Mouse (Mus musculus) embryo, embryonic 11.5 days (tissue): ENCODE measurements at regions not wholly inside any gene's neighbourhood (a gene's known extent, or its start where the extent isn't known, plus 50 kb on each side); places are given as distances from the start of the nearest gene placed in this dataset.

Experiments used
- DNase-seq: peaks from one replicate; pipeline ENCODE4 v3.0.0-alpha.2; 2012; ENCODE audit warnings: low read depth, low spot score

- no peak for DNase-seq
Observed at GRCm38 (mm10) chr14:67181586-67181985, 1172.6 kb upstream of the Gulo start.

DNA sequence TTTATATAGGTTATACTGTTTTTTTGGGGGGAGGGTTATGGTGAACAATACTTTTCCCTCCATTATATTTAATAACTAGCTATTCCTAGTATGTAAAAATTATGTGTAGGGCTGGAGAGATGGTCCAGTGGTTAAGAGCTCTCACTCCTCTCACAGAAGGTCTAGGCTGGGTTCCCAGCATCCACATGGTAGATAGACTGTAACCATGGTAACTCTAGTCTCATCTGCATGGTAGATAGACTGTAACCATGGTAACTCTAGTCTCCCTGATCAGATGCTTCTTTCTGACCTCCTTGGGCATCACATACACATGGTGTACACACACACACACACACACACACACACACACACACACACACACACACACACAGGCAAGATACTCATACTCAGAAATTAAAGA lies 1170.5 kb upstream of the Gulo start:
- no peak for DNase-seq

- no peak for DNase-seq
Observed at GRCm38 (mm10) chr14:67178329-67179039, 1169.5 kb upstream of the Gulo start.

DNA sequence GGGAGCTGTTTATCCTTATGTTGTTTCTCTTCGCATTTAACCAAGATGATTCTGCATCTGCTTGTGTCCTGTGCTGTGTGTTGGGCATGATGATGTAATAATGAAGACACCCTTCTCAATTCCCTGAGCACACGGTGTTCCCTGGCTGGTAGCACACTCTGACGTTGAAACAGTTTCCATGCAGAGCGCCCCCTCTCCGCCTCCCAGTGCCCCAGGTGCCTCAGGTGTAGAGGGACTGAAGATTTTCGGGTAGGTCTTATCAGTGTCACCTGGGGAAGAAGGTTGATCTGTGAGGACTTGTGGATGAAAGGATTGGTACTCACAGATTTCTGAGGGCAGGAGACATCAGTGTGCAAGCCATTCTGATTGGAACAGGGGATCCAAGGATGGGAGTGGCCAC lies 1167.7 kb upstream of the Gulo start:
- DNase-seq, result no peak

GRCm38 (mm10) chr14:67176100-67176499 lies 1167.1 kb upstream of the Gulo start:
- DNase-seq, result no peak

DNA sequence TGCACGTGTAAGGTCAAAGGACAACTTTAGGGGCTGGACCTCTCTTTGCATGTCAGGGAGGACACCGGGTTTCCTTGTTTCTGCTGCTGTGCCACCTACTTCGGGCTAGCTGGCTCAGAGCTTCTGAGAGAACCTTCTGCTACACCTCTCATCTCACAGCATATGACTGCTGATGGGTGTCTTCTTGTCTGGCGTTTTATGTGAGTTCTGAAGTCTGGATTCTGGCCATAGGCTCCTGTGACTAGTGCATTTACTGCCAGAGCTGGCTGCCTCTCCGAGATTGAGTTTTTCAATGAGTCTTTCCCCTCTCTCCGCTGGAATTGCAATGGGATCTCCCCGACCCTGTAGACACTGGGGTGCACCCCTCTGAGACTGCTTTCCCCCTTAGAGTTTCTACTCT lies 1165.9 kb upstream of the Gulo start:
- DNase-seq, result no peak

DNA sequence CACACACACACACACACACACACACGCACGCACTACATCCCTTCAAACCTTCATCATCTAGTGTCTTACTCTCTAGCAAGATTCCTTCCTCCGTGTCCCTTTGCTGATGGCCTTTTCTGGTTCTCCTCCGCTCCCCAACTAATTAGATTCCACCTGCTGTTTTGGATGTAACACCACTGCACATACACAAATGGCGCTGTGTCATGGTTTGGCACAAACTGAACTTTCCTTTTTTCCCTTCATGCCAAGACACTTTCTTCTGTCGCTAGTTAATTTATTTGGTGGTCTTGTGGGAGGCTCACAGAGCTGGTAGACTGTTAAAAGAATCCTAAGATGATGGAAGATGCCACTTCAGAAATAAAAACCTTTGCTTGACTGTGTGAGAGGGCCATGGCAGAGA lies 1161.8 kb upstream of the Gulo start:
- no peak for DNase-seq

- DNase-seq, result peak; percentile 35
Observed at GRCm38 (mm10) chr14:67170248-67170647, 1161.2 kb upstream of the Gulo start.

- DNase-seq, result no peak
Observed at GRCm38 (mm10) chr14:67169201-67169600, 1160.2 kb upstream of the Gulo start.

- no peak for DNase-seq
Observed at GRCm38 (mm10) chr14:67159996-67160395, 1151.0 kb upstream of the Gulo start.

- DNase-seq, result no peak
Observed at GRCm38 (mm10) chr14:67158867-67159266, 1149.9 kb upstream of the Gulo start.

- DNase-seq, result no peak
Observed at GRCm38 (mm10) chr14:67156366-67156765, 1147.4 kb upstream of the Gulo start.

DNA sequence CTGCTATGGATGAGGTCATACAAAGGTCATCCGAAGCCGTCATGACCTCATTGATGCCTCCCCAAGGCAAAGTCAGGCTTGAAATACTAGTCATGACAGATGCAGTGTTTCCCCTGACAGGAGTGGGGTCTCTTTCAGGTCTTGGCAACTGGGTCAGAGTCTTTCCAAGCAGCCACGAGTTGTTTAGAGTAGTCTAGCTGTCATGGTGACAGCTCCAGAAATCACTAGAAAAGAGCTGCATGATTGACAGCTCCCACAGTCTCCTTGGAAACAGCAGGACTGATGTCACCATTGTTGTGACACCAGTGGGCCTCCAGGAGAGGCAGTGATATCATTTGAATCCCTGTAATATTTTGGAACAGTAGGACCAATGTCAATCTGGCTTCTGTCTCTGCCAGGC lies 1144.6 kb upstream of the Gulo start:
- no peak for DNase-seq

DNA sequence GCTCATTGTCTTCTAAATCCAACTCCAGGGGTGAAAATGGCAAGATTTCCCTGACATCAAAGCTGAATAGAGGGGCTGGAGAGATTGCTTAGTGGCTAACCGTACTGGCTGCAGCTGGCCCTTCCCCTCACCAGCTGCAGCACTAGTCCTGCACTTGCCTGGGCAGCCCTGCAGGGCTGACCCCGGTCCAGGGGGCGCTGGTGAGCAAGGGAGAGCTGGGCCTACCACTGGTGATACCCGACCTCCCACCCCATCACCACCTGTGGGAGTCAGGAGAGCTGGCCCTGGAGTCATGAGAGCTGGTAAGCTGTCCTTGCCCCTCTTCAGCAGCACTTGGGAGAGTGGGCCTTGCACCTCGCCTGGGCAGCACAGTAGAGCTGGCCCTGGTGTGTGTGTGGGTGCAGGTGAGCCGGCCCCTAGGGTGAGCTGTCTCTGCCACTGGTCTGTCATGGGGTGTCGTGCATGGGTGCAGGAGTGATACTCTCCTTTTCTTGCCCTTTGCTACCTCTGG lies 1141.0 kb upstream of the Gulo start:
- DNase-seq, result no peak

GRCm38 (mm10) chr14:67149091-67149490 lies 1140.1 kb upstream of the Gulo start:
- DNase-seq, result no peak

DNA sequence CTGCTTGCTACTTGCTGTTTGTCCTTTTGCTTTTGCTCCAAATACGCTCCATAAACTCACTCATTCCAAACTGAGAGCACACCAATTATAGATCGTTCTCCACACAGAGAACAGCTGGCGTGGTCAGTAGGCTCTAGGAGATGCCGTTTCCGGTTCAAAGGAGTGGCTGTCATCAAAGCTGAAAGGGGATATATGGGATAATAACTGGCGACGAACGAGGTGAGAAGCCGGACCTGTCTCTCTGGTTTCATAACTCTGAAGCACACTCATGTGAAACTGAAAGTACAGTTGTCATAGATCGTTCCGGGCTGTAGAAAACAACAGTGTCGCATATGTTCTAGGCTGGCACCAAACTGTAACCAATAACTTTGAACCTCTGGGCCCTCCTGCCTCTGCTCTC lies 1137.6 kb upstream of the Gulo start:
- DNase-seq, result no peak

DNA sequence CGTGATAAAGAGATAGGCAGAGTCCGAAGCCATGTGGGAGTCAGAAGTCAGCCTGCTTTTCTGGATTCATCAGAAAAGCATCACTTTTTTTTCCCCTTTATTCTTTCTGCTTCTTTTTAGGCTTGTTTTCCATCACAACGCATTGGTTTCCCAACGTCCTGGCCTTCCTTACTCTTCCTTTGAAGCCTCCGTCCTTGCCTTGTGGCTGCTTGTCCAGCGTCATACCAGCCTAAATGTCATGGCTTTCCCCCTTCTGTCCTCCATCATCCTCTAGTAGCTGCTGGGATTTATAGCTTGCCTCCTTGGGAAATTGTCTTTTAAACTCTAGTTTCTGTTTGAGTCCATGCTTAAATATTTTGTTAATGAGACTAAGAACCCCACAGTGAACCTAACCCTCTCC lies 1136.0 kb upstream of the Gulo start:
- no peak for DNase-seq

- no peak for DNase-seq
Observed at GRCm38 (mm10) chr14:67144461-67144985, 1135.5 kb upstream of the Gulo start.

GRCm38 (mm10) chr14:67143826-67144225 lies 1134.8 kb upstream of the Gulo start:
- no peak for DNase-seq

DNA sequence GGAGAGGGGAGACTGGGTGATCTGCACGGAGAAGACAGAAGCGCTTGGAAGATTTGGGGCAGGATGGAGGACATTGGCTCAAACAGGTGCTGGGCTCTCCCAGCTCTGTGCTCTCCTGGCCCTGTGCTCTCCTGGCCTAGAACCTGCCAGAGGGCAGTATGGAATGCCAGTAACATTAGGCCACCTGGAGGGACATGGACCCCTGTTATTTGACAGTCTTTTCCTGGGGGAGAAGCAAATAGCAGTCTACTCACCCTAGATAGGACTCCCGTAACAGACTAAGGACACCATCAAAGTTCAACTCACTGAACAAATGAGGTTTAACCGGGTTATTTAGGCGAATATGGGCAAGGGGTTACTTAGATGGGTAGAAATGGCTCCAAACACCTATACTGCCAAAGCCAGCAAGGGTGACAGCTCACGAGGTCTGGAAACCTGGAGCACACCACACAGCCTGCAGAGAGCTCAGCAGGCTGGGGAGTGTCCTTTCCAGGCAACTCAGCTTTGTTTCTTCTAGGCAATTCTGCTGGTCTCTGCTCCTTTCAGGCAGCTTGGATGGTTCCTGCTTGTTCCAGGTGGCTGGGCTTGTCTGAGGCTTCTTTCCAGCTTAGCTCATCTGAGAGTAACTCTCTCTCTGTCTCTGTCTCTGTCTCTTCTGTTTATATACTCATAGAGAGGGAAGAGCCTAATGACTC lies 1133.7 kb upstream of the Gulo start:
- no peak for DNase-seq

DNA sequence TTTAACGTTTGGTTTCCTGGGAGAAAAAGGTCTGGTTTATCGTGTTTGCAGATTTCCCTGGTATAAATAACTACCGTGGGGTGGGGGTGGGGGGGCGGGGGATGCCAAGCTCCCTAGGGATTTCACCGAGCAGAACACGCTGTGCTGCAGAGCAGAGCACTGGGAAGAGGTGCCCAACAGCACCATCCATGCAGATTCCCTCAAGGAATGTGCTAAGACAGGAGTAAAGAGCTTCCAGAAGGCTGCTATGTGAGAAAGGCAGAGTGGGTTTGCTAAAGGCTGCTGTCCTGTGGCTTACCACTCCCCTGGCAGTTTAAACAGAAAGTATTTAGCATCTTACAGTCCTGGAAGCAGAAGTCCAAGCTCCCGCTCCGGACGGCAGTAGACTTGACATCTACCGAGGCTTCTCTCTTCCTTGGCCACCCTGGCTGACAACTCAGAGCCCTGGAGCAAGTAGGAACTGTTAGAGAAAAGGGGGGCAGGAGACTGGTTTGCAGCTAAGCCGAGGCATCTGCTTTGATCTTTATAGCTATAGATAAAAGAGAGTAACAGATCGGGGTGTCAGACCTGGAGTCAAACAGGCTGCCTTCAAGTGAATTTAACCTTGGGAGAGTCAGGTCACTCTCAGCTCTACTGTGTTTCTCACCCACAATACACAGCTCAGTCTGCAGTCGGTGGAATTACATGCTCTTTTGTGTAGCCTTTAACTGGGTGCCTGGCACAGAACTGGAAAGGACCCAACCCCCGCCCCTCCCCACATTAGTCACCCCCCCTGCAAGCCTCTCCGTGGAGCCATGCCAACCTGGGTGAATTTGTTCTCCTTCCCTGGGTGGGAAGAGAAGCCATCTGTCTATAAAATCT lies 1132.8 kb upstream of the Gulo start:
- no peak for DNase-seq

- no peak for DNase-seq
Observed at GRCm38 (mm10) chr14:67141151-67141550, 1132.1 kb upstream of the Gulo start.
